Mouse (Mus musculus): Measurements from ENCODE around the gene C530025M09Rik.

C530025M09Rik gene

DNA sequence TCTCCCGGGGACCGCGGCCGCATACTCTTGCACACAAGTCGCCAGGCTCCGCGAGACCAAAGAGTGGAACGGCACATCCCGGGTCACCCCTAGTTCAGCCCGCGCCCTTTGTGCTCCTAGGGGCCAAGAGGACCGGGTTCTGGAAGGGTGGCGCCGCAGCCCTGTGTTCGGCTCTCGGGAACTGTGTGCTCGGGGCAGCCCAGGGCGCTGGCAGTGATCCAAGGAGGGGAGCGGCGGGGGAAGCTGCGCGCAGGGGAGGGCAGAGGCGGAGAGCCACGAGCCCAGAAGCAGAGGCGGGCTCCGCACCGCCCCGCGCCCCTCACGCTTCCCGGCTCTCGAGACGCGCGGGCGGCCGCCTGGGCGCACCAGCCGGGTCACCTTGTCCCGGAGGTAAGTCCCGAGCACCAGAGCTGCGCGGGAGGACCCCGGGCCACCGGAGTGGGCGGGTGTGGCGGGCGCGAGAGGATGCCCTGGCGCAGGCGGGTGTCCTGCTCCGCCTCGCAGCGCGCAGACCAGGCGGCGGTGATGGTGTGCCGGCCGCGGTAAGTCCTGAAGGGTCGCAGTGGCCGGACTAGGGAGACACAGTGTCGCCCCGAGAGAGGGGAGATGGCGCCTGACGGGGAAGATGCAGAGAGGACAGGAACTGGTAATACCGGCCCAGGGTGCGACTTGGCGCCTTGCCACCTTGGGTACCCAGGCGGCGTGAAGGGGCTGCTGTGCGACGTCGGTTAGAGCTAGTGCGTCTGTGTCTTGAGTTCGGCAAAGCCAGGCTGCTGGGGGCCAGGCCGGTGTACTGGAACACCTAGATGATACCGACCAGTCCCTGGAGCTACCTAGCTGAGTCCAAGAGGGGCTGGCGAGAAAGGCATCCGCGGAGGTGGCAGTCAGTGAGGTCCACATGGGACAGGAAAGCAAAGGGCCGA lies at the start of gene C530025M09Rik:
C530025M09Rik (minus strand) TSS at position 678 of the 923 bp plus-strand sequence.
- no peak for DNase-seq (ENCODE audit: low spot score)

- DNase-seq (ENCODE audit: low spot score) = no peak
Observed at GRCm38 (mm10) chr2:149877954-149878353, 46.9 kb upstream of the C530025M09Rik start.

DNA sequence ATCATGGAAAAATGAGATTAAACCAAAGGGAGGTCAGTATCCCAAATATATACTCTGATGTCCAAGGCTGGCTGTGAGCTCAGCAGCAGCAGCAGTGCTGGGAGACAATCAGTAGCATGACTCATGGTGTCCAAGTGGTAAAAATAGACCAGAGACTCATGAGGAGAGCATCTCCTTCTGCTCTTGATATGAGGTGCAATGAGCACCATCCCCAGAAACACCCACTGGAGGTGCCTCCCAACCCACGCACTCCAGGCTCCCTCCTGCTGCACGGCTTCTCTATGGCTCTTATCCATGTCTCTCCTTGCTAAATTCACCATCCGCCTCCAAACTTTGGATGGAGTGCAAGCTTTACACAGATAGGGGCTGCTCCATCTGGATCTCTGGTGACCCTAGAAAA lies 42.3 kb upstream of the C530025M09Rik start:
- DNase-seq (ENCODE audit: low spot score) = no peak

DNA sequence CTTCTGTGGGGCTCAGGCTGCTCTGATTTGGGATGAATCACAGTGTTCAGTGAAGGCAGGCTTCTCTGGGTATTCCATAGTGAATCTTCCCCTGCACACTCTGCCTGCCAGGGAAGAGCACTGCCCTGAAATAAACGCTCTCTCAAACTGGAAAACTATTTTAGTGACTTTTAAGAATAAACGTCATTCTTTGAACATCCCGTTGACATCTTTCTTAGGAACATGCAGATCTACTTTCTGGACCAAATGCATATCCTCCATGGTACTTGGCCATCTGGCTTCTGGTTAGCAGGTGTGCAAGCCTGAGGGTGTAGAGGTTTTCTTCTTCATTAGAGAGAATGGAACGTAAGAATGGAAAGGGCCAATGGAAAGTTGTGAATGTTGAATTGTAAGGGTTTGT lies 41.5 kb upstream of the C530025M09Rik start:
- no peak for DNase-seq (ENCODE audit: low spot score)

- DNase-seq (ENCODE audit: low spot score) = no peak
Observed at GRCm38 (mm10) chr2:149870496-149870895, 39.5 kb upstream of the C530025M09Rik start.

GRCm38 (mm10) chr2:149865914-149866435 lies 35.0 kb upstream of the C530025M09Rik start:
- no peak for DNase-seq (ENCODE audit: low spot score)

DNA sequence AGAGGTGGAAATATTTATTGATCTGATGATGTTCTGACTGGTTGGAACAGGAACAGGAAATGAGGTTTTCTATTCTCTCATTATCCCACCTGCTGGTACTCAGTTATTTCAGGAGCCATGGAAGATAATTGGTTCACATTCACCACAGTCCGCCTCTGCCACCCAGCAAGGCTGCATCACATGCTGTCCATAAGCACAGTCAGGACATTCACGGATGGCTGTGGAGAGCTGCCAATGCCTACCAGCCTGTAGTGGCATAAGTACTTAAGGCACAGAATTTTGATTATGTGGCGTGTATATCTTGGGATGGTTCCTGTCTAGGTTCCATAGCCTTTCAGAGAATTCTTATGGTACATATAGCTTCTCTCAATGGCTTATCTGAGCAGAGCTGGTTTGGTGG lies 30.0 kb upstream of the C530025M09Rik start:
- no peak for DNase-seq (ENCODE audit: low spot score)

DNA sequence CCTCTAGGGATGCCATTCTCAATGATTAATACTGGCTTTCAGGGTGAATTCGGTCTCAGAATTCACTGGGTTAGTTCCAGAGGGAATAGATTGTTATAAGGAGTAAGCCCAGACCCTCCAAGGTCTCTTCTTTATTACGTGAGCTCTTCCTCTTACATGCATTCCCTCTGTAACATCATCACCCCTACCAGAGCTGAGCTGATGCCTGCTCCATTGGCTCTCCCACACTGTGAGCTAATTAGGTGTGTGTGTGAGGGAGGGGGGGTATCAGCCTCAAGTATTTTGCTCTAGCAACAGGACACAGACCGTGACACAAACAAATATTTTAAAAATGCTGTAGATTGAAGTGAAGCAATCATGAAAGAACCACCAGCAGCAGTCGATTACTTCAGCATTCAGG lies 17.8 kb upstream of the C530025M09Rik start:
- no peak for DNase-seq (ENCODE audit: low spot score)

DNA sequence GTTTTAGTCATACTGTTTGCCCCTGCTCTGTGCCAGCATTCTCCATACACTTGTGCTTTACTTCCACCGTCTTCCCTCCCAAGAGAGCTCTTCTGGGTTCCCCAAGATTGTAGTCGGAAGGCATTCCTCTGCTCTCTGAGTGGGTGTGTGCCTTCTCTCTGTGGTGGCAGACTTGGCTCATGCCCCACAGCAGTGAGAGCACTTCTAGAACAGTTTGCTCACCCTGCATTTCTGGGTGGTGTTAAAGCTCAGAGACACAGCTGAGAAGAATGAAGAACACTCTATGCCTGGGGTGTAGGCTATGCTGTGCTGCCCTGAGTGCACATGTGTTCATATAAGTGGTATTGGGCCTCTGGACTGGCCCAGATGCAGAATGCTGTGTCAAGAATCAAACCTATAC lies 13.6 kb upstream of the C530025M09Rik start:
- DNase-seq (ENCODE audit: low spot score) = no peak

- no peak for DNase-seq (ENCODE audit: low spot score)
Observed at GRCm38 (mm10) chr2:149839666-149840065, 8.7 kb upstream of the C530025M09Rik start.

GRCm38 (mm10) chr2:149836471-149837135 lies 5.6 kb upstream of the C530025M09Rik start:
- DNase-seq (ENCODE audit: low spot score) = no peak

GRCm38 (mm10) chr2:149835091-149835490 lies 4.1 kb upstream of the C530025M09Rik start:
- DNase-seq (ENCODE audit: low spot score) = no peak

- DNase-seq (ENCODE audit: low spot score) = no peak
Observed at GRCm38 (mm10) chr2:149832301-149832700, 1.3 kb upstream of the C530025M09Rik start.

GRCm38 (mm10) chr2:149831459-149832245 lies 639 bp upstream of the C530025M09Rik start:
- DNase-seq (ENCODE audit: low spot score) = no peak

GRCm38 (mm10) chr2:149829955-149830535 lies 968 bp downstream of the C530025M09Rik start:
- DNase-seq (ENCODE audit: low spot score) = no peak

DNA sequence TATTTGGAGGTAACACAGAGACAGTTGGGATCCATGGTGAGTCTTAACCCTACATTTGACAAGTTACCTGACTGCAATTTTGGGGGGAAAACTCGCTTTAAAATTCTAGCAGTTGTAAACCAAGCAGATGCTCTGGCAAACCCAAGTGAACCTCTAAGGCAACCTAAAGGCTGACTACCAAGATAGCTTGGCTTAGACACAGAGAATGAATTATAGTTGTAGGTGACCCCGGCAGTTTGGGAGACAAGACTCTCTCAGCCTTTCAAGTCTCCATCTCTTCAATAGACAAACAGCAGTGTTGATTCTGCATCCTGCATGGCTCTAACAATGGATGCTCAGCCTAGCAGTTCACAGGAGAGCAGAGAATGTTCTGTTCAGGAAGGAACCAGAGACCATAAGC lies 2.1 kb downstream of the C530025M09Rik start, which contains the start of gene Syndig1:
Syndig1 (plus strand) TSS at position 301 of the 400 bp plus-strand sequence.
- DNase-seq (ENCODE audit: low spot score) = no peak

- DNase-seq (ENCODE audit: low spot score) = no peak
Observed at GRCm38 (mm10) chr2:149820201-149820600, 10.8 kb downstream of the C530025M09Rik start.

GRCm38 (mm10) chr2:149819751-149820150 lies 11.3 kb downstream of the C530025M09Rik start:
- no peak for DNase-seq (ENCODE audit: low spot score)

- no peak for DNase-seq (ENCODE audit: low spot score)
Observed at GRCm38 (mm10) chr2:149818395-149818794, 12.6 kb downstream of the C530025M09Rik start.

DNA sequence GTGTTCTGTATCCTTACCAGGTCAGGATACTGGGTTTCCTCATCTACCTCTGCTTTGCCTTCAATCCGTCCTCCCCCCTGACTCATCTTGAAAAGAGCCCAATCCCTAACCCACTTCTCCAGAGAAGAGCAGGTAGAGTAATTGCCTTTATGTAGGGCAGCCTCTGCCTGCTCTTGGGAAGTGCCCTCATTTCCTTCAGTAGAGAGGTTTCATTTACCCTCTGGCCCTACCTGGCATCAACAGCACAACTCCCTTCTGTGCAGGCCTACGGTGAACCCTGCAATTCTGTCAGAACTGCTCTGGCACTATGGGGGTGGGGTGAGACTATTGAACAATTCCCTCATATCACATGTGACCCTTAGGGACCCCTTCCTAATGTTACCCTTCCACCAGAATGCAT lies 18.1 kb downstream of the C530025M09Rik start:
- DNase-seq (ENCODE audit: low spot score) = no peak

DNA sequence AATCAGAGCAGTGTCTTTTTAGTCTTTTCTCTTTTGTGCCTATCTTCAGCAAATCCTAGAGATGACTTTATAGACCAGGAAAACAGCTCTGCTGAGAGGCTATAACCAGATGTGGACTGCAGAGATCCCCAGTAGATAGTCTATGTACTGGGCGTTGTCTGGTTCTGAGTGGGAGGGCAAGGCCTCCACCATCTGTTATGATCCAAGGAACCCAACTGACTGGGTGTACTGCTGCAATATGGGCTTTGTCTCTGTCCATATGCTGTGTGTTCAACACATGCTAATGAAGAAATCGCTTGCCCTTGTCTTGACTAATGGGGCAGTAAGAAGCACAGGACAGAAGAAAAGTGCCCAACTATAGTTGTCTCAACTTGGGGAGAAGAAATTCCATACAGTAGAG lies 25.8 kb downstream of the C530025M09Rik start:
- no peak for DNase-seq (ENCODE audit: low spot score)
